Mouse (Mus musculus): Measurements from ENCODE around the gene Nhej1.

Gene Nhej1

DNA sequence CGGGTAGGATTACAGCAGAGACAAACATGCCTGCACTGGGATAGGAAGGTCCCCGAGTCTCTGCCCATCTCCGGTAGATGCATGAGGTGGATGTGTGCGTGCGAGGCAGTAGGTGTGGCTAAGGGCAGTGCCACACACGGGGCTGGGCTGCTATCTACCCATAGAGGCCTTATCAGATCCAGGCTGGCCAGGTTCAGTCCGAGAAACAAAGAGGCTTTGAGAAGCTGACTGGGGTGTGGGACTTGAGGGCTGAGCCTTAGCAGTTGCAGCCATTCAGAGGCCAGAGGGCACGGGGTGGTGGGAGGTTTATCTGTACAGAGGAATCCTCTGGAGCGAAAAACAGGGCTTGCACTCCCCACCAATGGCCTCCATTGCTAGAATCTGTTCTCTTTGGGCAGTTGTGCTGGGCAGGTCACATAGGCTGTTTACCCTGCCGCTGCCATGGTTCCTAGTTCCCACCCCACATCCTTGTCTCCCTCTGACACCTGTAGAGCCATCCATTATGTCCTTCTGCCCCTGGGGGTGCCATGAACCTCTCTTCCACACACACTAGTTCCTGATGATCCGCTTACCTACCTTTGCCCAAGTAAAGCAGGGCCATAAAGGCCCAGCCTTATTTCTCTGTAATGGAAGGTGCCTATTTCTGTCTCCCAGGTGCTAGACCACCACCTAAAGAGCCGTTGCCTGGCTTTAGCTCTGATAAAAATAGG is 183.2 kb downstream of the Nhej1 start:
- in situ Hi-C loops (cut with MboI; ENCODE audit: low sequenced_read_pairs): no loop called here

- in situ Hi-C loops (cut with MboI; ENCODE audit: low sequenced_read_pairs): no loop called here
These were observed 185.2 kb downstream of the Nhej1 start for GRCm38 (mm10) chr1:74939762-74940161.

DNA sequence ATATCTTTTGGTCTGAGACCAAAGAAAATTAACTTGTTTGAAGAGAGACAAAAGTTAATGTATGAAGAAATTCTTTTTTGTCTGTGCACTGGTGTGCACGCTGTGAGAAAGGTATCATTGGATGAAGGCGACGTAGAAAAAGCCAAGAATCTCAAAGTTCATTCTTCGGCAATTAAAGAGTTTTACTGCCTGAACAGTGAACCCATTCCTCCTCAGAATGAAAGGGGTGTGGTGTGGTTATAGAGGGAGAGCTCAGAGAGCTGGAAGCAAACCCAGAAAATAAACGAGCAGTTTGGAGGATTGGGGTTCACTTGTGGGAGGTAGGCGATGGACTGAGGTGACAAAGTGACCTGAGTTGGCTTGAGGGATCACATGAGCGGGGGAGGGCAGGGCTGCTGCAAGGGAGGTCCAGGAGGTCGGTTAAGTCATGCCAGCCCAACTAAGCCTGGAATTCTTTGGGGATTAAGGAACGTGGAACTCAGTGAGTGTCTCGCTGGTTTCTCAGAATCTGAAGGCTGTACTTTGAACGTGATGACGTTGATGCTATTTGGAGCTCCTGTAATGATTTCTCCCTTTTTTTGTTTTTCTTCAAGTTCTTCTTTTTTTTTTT is 188.7 kb downstream of the Nhej1 start:
- in situ Hi-C loops (cut with MboI; ENCODE audit: low sequenced_read_pairs): no loop called here

- in situ Hi-C loops (cut with MboI; ENCODE audit: low sequenced_read_pairs): no loop called here
These were observed 189.6 kb downstream of the Nhej1 start, which contains the start of gene Cfap65 for GRCm38 (mm10) chr1:74935402-74935801. Cfap65 (minus strand) TSS chr1:74935599.

DNA sequence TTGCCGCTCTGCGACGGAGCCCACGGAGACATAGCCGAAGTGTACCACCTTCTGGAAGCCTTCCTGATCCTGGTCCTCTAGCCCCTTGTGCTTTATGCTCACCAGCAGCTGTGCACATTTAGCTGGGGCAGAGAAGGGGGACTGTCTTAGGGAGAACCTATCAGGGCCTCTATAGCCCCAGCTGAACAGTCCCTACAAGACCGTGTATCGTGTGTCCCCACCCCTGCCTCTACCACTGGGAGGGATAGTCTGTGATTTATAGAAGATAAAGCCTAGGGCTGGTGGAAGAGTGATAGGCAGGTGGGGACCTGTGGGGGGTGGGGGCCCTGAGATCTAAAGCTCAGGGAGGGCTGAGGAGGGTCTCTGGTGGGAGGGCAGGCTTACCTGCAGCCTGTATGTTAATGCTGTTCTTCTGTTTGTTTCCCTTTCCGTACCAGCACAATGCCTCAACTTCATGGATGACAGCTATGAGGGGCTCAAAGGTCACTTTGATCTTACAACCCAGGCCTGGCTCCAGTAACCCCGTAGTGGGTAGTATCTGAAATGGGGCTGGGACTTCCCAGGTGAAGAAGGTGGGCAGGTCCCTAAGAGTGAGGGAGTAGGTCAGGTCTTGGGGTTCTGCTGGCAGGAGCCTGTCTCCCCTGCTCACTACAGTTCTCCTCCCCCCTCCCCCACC is 197.2 kb downstream of the Nhej1 start:
- in situ Hi-C loops (cut with MboI; ENCODE audit: low sequenced_read_pairs): no loop called here

DNA sequence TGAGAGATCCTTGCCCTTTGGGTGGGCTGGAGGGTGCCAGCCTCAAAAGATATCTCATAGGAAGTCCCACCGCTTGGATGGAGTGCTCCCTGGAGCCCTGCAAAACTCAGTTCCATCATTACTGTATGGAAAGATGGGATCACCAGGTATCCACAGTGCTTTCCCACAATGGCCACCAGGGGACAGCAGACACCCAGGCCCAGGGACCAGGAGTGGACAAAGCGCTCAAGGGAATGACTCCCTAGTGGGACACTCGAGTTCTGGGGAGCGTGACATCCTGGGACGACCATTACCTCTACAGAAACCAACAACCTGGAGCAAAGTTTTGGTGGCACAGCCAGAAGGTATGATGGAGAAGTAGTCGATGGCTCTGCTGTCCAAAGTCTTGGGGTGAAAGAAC is 198.3 kb downstream of the Nhej1 start:
- in situ Hi-C loops (cut with MboI; ENCODE audit: low sequenced_read_pairs): no loop called here

GRCm38 (mm10) chr1:74924464-74924863 is 200.5 kb downstream of the Nhej1 start:
- in situ Hi-C loops (cut with MboI; ENCODE audit: low sequenced_read_pairs): no loop called here

All from CH12F3 (cell line).